Mouse (Mus musculus) neutrophil, adult 59 days (primary cell): Measurements from ENCODE around the gene Cldn34b4. TPM values are rescaled to one million over a fixed set of nuclear protein-coding genes. Genes with fewer than 3 reads are reported as not detected.

Experiments used
- total RNA-seq, 2 experiments: library from RNA; stranded (reverse); gene quantifications; 1 replicate in 1 of 2; 2 replicates in 1 of 2; pipeline ENCODE4 v1.2.4; 2023

The Cldn34b4 gene
- total RNA-seq = not detected

GRCm38 (mm10) chrX:76393050-76393449, at the start of gene Cldn34b4:
TSS of gene Cldn34b4 (plus strand) at chrX:76393350.

Other genes with a start within 250 kb of the Cldn34b4 start
- gene Cldn34b3, start 129.0 kb upstream of the Cldn34b4 start, total RNA-seq = not detected
- not detected for gene Cldn34d, start 209.6 kb downstream of the Cldn34b4 start, total RNA-seq